Mouse (Mus musculus): ENCODE results near the gene Prpf39. TPM values are rescaled to one million over a fixed set of nuclear protein-coding genes. Genes with fewer than 3 reads are reported as not detected.

Prpf39 gene
- polyA plus RNA-seq, 1 experiment from 2014 or later: 14.0 TPM

DNA sequence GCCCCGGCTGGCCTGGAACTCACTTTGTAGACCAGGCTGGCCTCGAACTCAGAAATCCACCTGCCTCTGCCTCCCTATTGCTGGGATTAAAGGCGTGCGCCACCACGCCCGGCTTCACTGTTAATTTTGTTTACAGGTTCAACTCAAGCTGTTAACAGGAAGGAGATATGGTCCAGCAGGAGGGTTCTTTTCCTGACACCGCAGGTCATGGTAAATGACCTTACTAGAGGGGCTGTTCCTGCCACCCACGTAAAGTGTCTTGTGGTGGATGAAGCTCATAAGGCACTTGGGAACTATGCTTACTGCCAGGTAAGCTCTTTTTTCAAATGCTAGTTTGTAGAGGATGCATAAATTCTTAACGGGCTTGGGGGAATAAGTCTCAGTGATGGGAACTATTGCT lies 40.8 kb downstream of the Prpf39 start:
- H3K4me2 ChIP-seq (replicated peaks; ENCODE audit: low read depth): no peak overlapping the region; the same call in 1 of the 2 replicates
- 73% methylated on average over 9 of the region's 9 CpGs for WGBS
- no peaks in the 10 kb centered on the region; the same call in 1 of the 2 replicates for H3K36me3 ChIP-seq (ENCODE audit: control insufficient read depth, insufficient read depth)
- H3K9me3 ChIP-seq (ENCODE audit: control insufficient read depth): no peaks in the 10 kb centered on the region
- no peak overlapping the region for H3K27ac ChIP-seq (ENCODE audit: low read depth, low read length)
- TF ChIP-seq CTCF (IDR thresholded peaks at IDR 0.05; ENCODE audit: low read depth): no peak
- 0 out of 2 replicates have a peak, but pooled peaks cover 5% of the 10 kb centered on the region for H3K4me1 ChIP-seq (replicated peaks; ENCODE audit: control insufficient read depth, insufficient read depth, low read length)
- H3K4me3 ChIP-seq (ENCODE audit: low read depth, low read length): no peak overlapping the region
- no peak overlapping the region for H3K9ac ChIP-seq (ENCODE audit: low read depth, low read length)
- no peak for ATAC-seq
- H3K27me3 ChIP-seq (replicated peaks; ENCODE audit: control insufficient read depth, insufficient read depth, low read length): no peaks in the 10 kb centered on the region

DNA sequence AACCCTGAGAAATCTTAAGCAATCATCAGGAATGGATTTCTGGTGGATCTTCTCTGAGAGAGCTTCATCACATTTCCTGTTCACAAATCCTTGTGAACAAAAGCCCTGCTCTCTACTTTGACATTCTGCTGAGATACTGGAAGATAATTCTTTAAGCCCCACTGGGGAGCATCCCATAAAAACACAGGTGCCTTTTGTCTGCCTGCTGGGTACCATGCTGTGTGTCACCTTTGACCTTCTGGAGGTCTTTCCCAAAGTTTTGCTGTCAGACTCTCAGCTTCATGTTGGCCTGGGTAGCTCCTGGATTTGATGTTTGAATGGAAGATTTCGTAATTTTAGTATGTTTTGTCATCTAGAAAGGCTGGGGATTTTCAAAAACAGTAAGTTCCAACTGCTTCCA lies 72.6 kb downstream of the Prpf39 start:
- no peak overlapping the region for H3K4me2 ChIP-seq (replicated peaks; ENCODE audit: low read depth)
- ATAC-seq: no peak
- no peak overlapping the region for H3K27ac ChIP-seq (ENCODE audit: low read depth, low read length)
- no peaks in the 10 kb centered on the region for H3K27me3 ChIP-seq (replicated peaks; ENCODE audit: control insufficient read depth, insufficient read depth, low read length)
- no peak overlapping the region for H3K4me3 ChIP-seq (ENCODE audit: low read depth, low read length)
- WGBS: 80% methylated on average over 1 of the region's 1 CpGs
- H3K9me3 ChIP-seq (ENCODE audit: control insufficient read depth): no peaks in the 10 kb centered on the region
- H3K36me3 ChIP-seq (ENCODE audit: control insufficient read depth, insufficient read depth): peaks cover 10% of the 10 kb centered on the region; the same call in 1 of the 2 replicates
- no peak overlapping the region for H3K9ac ChIP-seq (ENCODE audit: low read depth, low read length)
- H3K4me1 ChIP-seq (replicated peaks; ENCODE audit: control insufficient read depth, insufficient read depth, low read length): no peaks in the 10 kb centered on the region
- no peak for TF ChIP-seq CTCF (IDR thresholded peaks at IDR 0.05; ENCODE audit: low read depth)

DNA sequence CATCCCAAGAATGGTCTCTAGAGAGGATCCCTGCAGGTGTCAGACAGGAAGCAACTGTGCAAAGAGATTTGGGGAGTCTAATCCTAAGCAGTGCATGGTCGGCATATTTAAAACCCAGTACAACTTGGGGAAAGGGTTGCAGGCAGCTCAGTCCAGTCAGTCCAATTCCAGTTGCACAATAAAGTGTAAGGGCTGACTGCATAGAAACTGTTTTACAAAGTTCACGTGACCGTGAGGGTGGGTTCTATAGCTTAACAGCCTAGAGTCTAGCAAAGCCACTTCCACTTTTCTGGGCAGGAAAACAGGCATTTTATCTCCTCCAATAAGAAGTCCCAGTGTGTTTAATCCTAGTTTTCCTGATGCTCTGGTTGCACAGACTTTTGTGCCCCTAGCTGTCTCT lies 75.4 kb downstream of the Prpf39 start:
- no peaks in the 10 kb centered on the region for H3K4me1 ChIP-seq (replicated peaks; ENCODE audit: control insufficient read depth, insufficient read depth, low read length)
- no peak for TF ChIP-seq CTCF (IDR thresholded peaks at IDR 0.05; ENCODE audit: low read depth)
- H3K36me3 ChIP-seq (ENCODE audit: control insufficient read depth, insufficient read depth): peaks cover 5% of the 10 kb centered on the region; the same call in 1 of the 2 replicates
- no peak for ATAC-seq
- H3K4me2 ChIP-seq (replicated peaks; ENCODE audit: low read depth): no peak overlapping the region
- 82% methylated on average over 3 of the region's 3 CpGs for WGBS
- H3K27me3 ChIP-seq (replicated peaks; ENCODE audit: control insufficient read depth, insufficient read depth, low read length): no peaks in the 10 kb centered on the region
- H3K4me3 ChIP-seq (ENCODE audit: low read depth, low read length): no peak overlapping the region
- H3K27ac ChIP-seq (ENCODE audit: low read depth, low read length): no peak overlapping the region
- H3K9ac ChIP-seq (ENCODE audit: low read depth, low read length): no peak overlapping the region
- H3K9me3 ChIP-seq (ENCODE audit: control insufficient read depth): no peaks in the 10 kb centered on the region

DNA sequence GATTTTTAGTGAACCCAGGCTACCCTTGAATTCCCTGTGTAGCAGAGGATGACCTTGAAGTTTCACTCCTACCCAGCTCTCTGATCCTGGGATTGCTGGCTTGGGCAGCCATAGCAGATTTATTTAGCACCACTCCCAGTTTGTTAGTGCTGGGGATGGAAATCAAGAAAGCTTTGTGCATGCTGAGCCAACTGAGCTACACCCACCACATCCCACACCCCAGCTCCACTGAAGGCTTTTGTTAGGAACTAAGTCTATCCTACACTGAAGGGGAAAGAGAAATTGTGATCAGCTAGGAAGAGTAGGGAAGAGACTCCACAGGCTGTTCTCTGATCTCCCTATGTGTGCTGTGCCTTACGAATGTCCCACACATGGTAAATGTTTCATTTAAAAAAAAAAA lies 76.7 kb downstream of the Prpf39 start:
- Histone ChIP-seq H3K9me3 (ENCODE audit: control insufficient read depth) (no peaks in the 10 kb centered on the region), H3K4me2 (replicated peaks; ENCODE audit: low read depth) (no peak overlapping the region), H3K27me3 (replicated peaks; ENCODE audit: control insufficient read depth, insufficient read depth, low read length) (no peaks in the 10 kb centered on the region), H3K9ac (ENCODE audit: low read depth, low read length) (no peak overlapping the region), H3K36me3 (ENCODE audit: control insufficient read depth, insufficient read depth) (peaks cover 5% of the 10 kb centered on the region; the same call in 1 of the 2 replicates), H3K4me3 (ENCODE audit: low read depth, low read length) (no peak overlapping the region), H3K4me1 (replicated peaks; ENCODE audit: control insufficient read depth, insufficient read depth, low read length) (no peaks in the 10 kb centered on the region), H3K27ac (ENCODE audit: low read depth, low read length) (no peak overlapping the region)
- 96% methylated on average over 1 of the region's 1 CpGs for WGBS
- no peak for ATAC-seq
- TF ChIP-seq CTCF (IDR thresholded peaks at IDR 0.05; ENCODE audit: low read depth): no peak

Other genes starting within 250 kb of the Prpf39 start
- 1.3 and 2.1 TPM in 2 replicates for gene Gm527, start 118.4 kb upstream of the Prpf39 start, polyA plus RNA-seq (2015; fragmentation: Nextera tagmentation; extraction: Ambion mirVana)
- gene Klhl28, start 70.8 kb upstream of the Prpf39 start, polyA plus RNA-seq (2015; fragmentation: Nextera tagmentation; extraction: Ambion mirVana): 7.6 and 8.0 TPM in 2 replicates
- 12.4 and 14.3 TPM in 2 replicates for gene Togaram1, start 70.5 kb upstream of the Prpf39 start, polyA plus RNA-seq (2015; fragmentation: Nextera tagmentation; extraction: Ambion mirVana)
- 143 and 146 TPM in 2 replicates for gene Fkbp3, start 37.7 kb downstream of the Prpf39 start, polyA plus RNA-seq (2015; fragmentation: Nextera tagmentation; extraction: Ambion mirVana)
- gene Fancm, start 39.3 kb downstream of the Prpf39 start, polyA plus RNA-seq (2015; fragmentation: Nextera tagmentation; extraction: Ambion mirVana): 2.1 and 2.9 TPM in 2 replicates
- 10.9 and 11.3 TPM in 2 replicates for gene Mis18bp1, start 136.3 kb downstream of the Prpf39 start, polyA plus RNA-seq (2015; fragmentation: Nextera tagmentation; extraction: Ambion mirVana)
- gene Wdr20rt, start 189.2 kb downstream of the Prpf39 start, polyA plus RNA-seq (2015; fragmentation: Nextera tagmentation; extraction: Ambion mirVana): not detected in 2 replicates